Mouse (Mus musculus): ENCODE results near the gene Cavin2.

Cavin2 gene

GRCm38 (mm10) chr1:51333557-51334285, 44.8 kb downstream of the Cavin2 start:
- no peaks in the 10 kb centered on the region for H3K9me3 ChIP-seq (ENCODE audit: low read length)
- no peaks in the 10 kb centered on the region for H3K36me3 ChIP-seq (ENCODE audit: insufficient read depth, low read length)
- H3K27me3 ChIP-seq (ENCODE audit: insufficient read depth, low read length): peaks cover 4% of the 10 kb centered on the region; the same call in 1 of the 2 replicates
- TF ChIP-seq POU5F1 (IDR thresholded peaks at IDR 0.05; ENCODE audit: borderline replicate concordance, low read length) (no peak), CTCF (conservative IDR thresholded peaks at IDR 0.05; ENCODE audit: low read length) (peak; percentile 41)
- H3K4me3 ChIP-seq (replicated peaks; ENCODE audit: low read length): no peak overlapping the region
- H3K4me1 ChIP-seq (replicated peaks; ENCODE audit: low read depth, low read length): no peaks in the 10 kb centered on the region

- Histone ChIP-seq H3K4me1 (replicated peaks; ENCODE audit: low read depth, low read length) (no peaks in the 10 kb centered on the region), H3K9me3 (ENCODE audit: low read length) (no peaks in the 10 kb centered on the region), H3K27me3 (ENCODE audit: insufficient read depth, low read length) (peaks cover 4% of the 10 kb centered on the region; the same call in 1 of the 2 replicates), H3K36me3 (ENCODE audit: insufficient read depth, low read length) (no peaks in the 10 kb centered on the region), H3K4me3 (replicated peaks; ENCODE audit: low read length) (no peak overlapping the region)
- no peak for TF ChIP-seq POU5F1 (IDR thresholded peaks at IDR 0.05; ENCODE audit: borderline replicate concordance, low read length)
- no peak for TF ChIP-seq NANOG (IDR thresholded peaks at IDR 0.05; ENCODE audit: borderline replicate concordance, low read length)
- TF ChIP-seq CTCF (conservative IDR thresholded peaks at IDR 0.05; ENCODE audit: low read length): no peak
Measured at GRCm38 (mm10) chr1:51334289-51334688, 45.4 kb downstream of the Cavin2 start.

- TF ChIP-seq POU5F1 (IDR thresholded peaks at IDR 0.05; ENCODE audit: borderline replicate concordance, low read length): no peak
- TF ChIP-seq CTCF (conservative IDR thresholded peaks at IDR 0.05; ENCODE audit: low read length): no peak
- TF ChIP-seq NANOG (IDR thresholded peaks at IDR 0.05; ENCODE audit: borderline replicate concordance, low read length): no peak
Measured at GRCm38 (mm10) chr1:51335081-51335480, 46.2 kb downstream of the Cavin2 start.

GRCm38 (mm10) chr1:51344160-51344559, 55.2 kb downstream of the Cavin2 start:
- Histone ChIP-seq H3K4me1 (replicated peaks; ENCODE audit: low read depth, low read length) (no peaks in the 10 kb centered on the region), H3K9me3 (ENCODE audit: low read length) (no peaks in the 10 kb centered on the region), H3K36me3 (ENCODE audit: insufficient read depth, low read length) (no peaks in the 10 kb centered on the region), H3K4me3 (replicated peaks; ENCODE audit: low read length) (no peak overlapping the region), H3K27me3 (ENCODE audit: insufficient read depth, low read length) (no peaks in the 10 kb centered on the region; the same call in 1 of the 2 replicates)
- TF ChIP-seq POU5F1 (IDR thresholded peaks at IDR 0.05; ENCODE audit: borderline replicate concordance, low read length): no peak
- TF ChIP-seq NANOG (IDR thresholded peaks at IDR 0.05; ENCODE audit: borderline replicate concordance, low read length): no peak
- TF ChIP-seq CTCF (conservative IDR thresholded peaks at IDR 0.05; ENCODE audit: low read length): no peak

More at GRCm38 (mm10) chr1:51335081-51335480, 46.2 kb downstream of the Cavin2 start:
- H3K36me3 ChIP-seq (ENCODE audit: insufficient read depth, low read length): no peaks in the 10 kb centered on the region
- H3K9me3 ChIP-seq (ENCODE audit: low read length): no peaks in the 10 kb centered on the region
- H3K4me1 ChIP-seq (replicated peaks; ENCODE audit: low read depth, low read length): no peaks in the 10 kb centered on the region
- H3K27me3 ChIP-seq (ENCODE audit: insufficient read depth, low read length): peaks cover 4% of the 10 kb centered on the region; the same call in 1 of the 2 replicates
- no peak overlapping the region for H3K4me3 ChIP-seq (replicated peaks; ENCODE audit: low read length)

GRCm38 (mm10) chr1:51347596-51347995, 58.7 kb downstream of the Cavin2 start:
- Histone ChIP-seq H3K36me3 (ENCODE audit: insufficient read depth, low read length) (no peaks in the 10 kb centered on the region), H3K4me1 (replicated peaks; ENCODE audit: low read depth, low read length) (no peaks in the 10 kb centered on the region), H3K27me3 (ENCODE audit: insufficient read depth, low read length) (no peaks in the 10 kb centered on the region; the same call in 1 of the 2 replicates), H3K9me3 (ENCODE audit: low read length) (peaks cover 10% of the 10 kb centered on the region), H3K4me3 (replicated peaks; ENCODE audit: low read length) (no peak overlapping the region)
- TF ChIP-seq NANOG (IDR thresholded peaks at IDR 0.05; ENCODE audit: borderline replicate concordance, low read length) (no peak), POU5F1 (IDR thresholded peaks at IDR 0.05; ENCODE audit: borderline replicate concordance, low read length) (no peak), CTCF (conservative IDR thresholded peaks at IDR 0.05; ENCODE audit: low read length) (peak; percentile 72)

- Histone ChIP-seq H3K9me3 (ENCODE audit: low read length) (peaks cover 10% of the 10 kb centered on the region), H3K4me3 (replicated peaks; ENCODE audit: low read length) (no peak overlapping the region), H3K4me1 (replicated peaks; ENCODE audit: low read depth, low read length) (no peaks in the 10 kb centered on the region), H3K27me3 (ENCODE audit: insufficient read depth, low read length) (no peaks in the 10 kb centered on the region; the same call in 1 of the 2 replicates), H3K36me3 (ENCODE audit: insufficient read depth, low read length) (no peaks in the 10 kb centered on the region)
- TF ChIP-seq POU5F1 (IDR thresholded peaks at IDR 0.05; ENCODE audit: borderline replicate concordance, low read length) (no peak), NANOG (IDR thresholded peaks at IDR 0.05; ENCODE audit: borderline replicate concordance, low read length) (no peak), CTCF (conservative IDR thresholded peaks at IDR 0.05; ENCODE audit: low read length) (no peak)
Measured at GRCm38 (mm10) chr1:51348631-51349030, 59.7 kb downstream of the Cavin2 start.

GRCm38 (mm10) chr1:51349291-51349967, 60.5 kb downstream of the Cavin2 start:
- Histone ChIP-seq H3K4me1 (replicated peaks; ENCODE audit: low read depth, low read length) (no peaks in the 10 kb centered on the region), H3K9me3 (ENCODE audit: low read length) (peaks cover 10% of the 10 kb centered on the region), H3K36me3 (ENCODE audit: insufficient read depth, low read length) (no peaks in the 10 kb centered on the region), H3K4me3 (replicated peaks; ENCODE audit: low read length) (no peak overlapping the region), H3K27me3 (ENCODE audit: insufficient read depth, low read length) (no peaks in the 10 kb centered on the region; the same call in 1 of the 2 replicates)
- TF ChIP-seq NANOG (IDR thresholded peaks at IDR 0.05; ENCODE audit: borderline replicate concordance, low read length) (no peak), CTCF (conservative IDR thresholded peaks at IDR 0.05; ENCODE audit: low read length) (no peak), POU5F1 (IDR thresholded peaks at IDR 0.05; ENCODE audit: borderline replicate concordance, low read length) (no peak)
